ENCODE assay signal across 9 mouse cellular contexts in genomic region chr12:35981732-35982360, GRCm38 (mm10). TPM values are rescaled to one million over a fixed set of nuclear protein-coding genes. Genes with fewer than 3 reads are reported as not detected.
DNase-seq lines count a peak whose midpoint lies in the region; ATAC-seq and TF ChIP-seq lines count a peak whose summit lies in the region.
"Had no signal": no experiment of that assay in that cellular context is flagged by ENCODE, and none has a peak within 500 bp of the region (broad histone marks: within the 10 kb centered on the region; RNA-seq: fewer than 3 reads in every experiment).

No protein-coding gene starts in this region.

- H3K9me3 ChIP-seq in liver, embryonic 12.5 days (replicated peaks) = no peaks in the 10 kb centered on the region
- no peaks in the 10 kb centered on the region for H3K9me3 ChIP-seq in midbrain, postnatal 0 days (ENCODE audit: low read length)

- no peaks in the 10 kb centered on the region for H3K27me3 ChIP-seq in liver, embryonic 12.5 days (replicated peaks)
- no peaks in the 10 kb centered on the region for H3K27me3 ChIP-seq in midbrain, postnatal 0 days (ENCODE audit: insufficient read depth, low read length)

- H3K27ac ChIP-seq in liver, embryonic 12.5 days = no peak overlapping the region
- H3K27ac ChIP-seq in midbrain, postnatal 0 days (ENCODE audit: low read depth, low read length) = no peak overlapping the region
- H3K27ac ChIP-seq: macrophage had no signal

- peaks cover 9% of the 10 kb centered on the region for H3K4me1 ChIP-seq in liver, embryonic 12.5 days
- H3K4me1 ChIP-seq in midbrain, postnatal 0 days (ENCODE audit: insufficient read depth, low read length) = no peaks in the 10 kb centered on the region; the same call in 1 of the 2 replicates

- ATAC-seq in liver, embryonic 12.5 days = peak; percentile 89
- peak; percentile 80 for ATAC-seq in midbrain, postnatal 0 days (ENCODE audit: low FRiP score)

- H3K4me2 ChIP-seq in liver, embryonic 12.5 days = no peak overlapping the region
- H3K4me2 ChIP-seq in midbrain, postnatal 0 days (ENCODE audit: low read depth, low read length, poor library complexity, severe bottlenecking) = no peak overlapping the region

- H3K9ac ChIP-seq in liver, embryonic 12.5 days = no peak overlapping the region
- no peak overlapping the region for H3K9ac ChIP-seq in midbrain, postnatal 0 days (replicated peaks; ENCODE audit: low read length, poor library complexity, severe bottlenecking)

- H3K4me3 ChIP-seq in liver, embryonic 12.5 days = no peak overlapping the region
- no peak overlapping the region for H3K4me3 ChIP-seq in midbrain, postnatal 0 days (ENCODE audit: low read depth, low read length)

- peak; percentile 49 for DNase-seq in CD4-positive, CD25-positive, alpha-beta regulatory T cell, adult 2 months (ENCODE audit: low read depth, low spot score)
- peak; percentile 38 for DNase-seq in embryo, embryonic 11.5 days (ENCODE audit: low read depth, low spot score)
- DNase-seq in heart, postnatal 10 days = peak; percentile 35 to 44
- DNase-seq in midbrain, postnatal 0 days (ENCODE audit: low spot score) = peak; percentile 47
- DNase-seq in adipocyte (ENCODE audit: low spot score) = no peak
- no peak for DNase-seq in left cerebral cortex, postnatal 25 days (ENCODE audit: low spot score in 2 of 2)
- no peak for DNase-seq in frontal cortex, adult 2 months (ENCODE audit: extremely low spot score in 1 of 2, low spot score in 1 of 2)

- no peak for TF ChIP-seq CTCF in midbrain, postnatal 0 days (IDR thresholded peaks at IDR 0.05)

- no peaks in the 10 kb centered on the region for H3K36me3 ChIP-seq in liver, embryonic 12.5 days
- no peaks in the 10 kb centered on the region for H3K36me3 ChIP-seq in midbrain, postnatal 0 days (ENCODE audit: insufficient read depth, low read length)

- intact Hi-C loops in heart, postnatal 10 days (cut with DNase I) = no loop called here
- intact Hi-C loops in left cerebral cortex, postnatal 25 days (cut with DNase I) = no loop called here

- 19% methylated on average over 6 of the region's 6 CpGs for WGBS in liver, embryonic 12.5 days (ENCODE audit: insufficient replicate concordance)
- 31% methylated on average over 6 of the region's 6 CpGs for WGBS in midbrain, postnatal 0 days

RNA-seq across cellular contexts. Expression of gene Agr2, which starts 10.9 kb away (rescaled TPM):
- total RNA-seq in heart, postnatal 10 days (2021) = not detected
- not detected in 2 replicates for polyA plus RNA-seq in liver, embryonic 12.5 days (2016; fragmentation: Nextera tagmentation; extraction: Ambion mirVana)
- total RNA-seq in midbrain, postnatal 0 days (2014; rRNA removed) = not detected in 2 replicates
- polyA plus RNA-seq in midbrain, postnatal 0 days (2015; fragmentation: Nextera tagmentation; extraction: Ambion mirVana) = 0.20 TPM in 1 of 2 replicates, not detected in the other
- not detected for total RNA-seq in left cerebral cortex, postnatal 25 days (2021)
- polyA plus RNA-seq in frontal cortex, adult 2 months (2012; rRNA removed) = 0.18 and 0.82 TPM in 2 replicates
- polyA plus RNA-seq: macrophage had no signal

RNA-seq across cellular contexts. Expression of gene Agr3, which starts 56.4 kb away (rescaled TPM):
- total RNA-seq in heart, postnatal 10 days (2021) = not detected
- not detected in 2 replicates for polyA plus RNA-seq in liver, embryonic 12.5 days (2016; fragmentation: Nextera tagmentation; extraction: Ambion mirVana)
- not detected in 2 replicates for total RNA-seq in midbrain, postnatal 0 days (2014; rRNA removed)
- polyA plus RNA-seq in midbrain, postnatal 0 days (2015; fragmentation: Nextera tagmentation; extraction: Ambion mirVana) = not detected in 2 replicates
- not detected for total RNA-seq in left cerebral cortex, postnatal 25 days (2021)
- 0.48 and 0.56 TPM in 2 replicates for polyA plus RNA-seq in frontal cortex, adult 2 months (2012; rRNA removed)
- polyA plus RNA-seq: macrophage had no signal

Comparison
In these comparisons a context has a peak if more than half of its experiments do, and no peak if none do; other contexts are left out.
1. DNase-seq: peak in CD4-positive, CD25-positive, alpha-beta regulatory T cell, adult 2 months (single experiment), embryo, embryonic 11.5 days (single experiment), heart, postnatal 10 days (2 of 2) and midbrain, postnatal 0 days (single experiment); none in adipocyte (single experiment), left cerebral cortex, postnatal 25 days (0 of 2) and frontal cortex, adult 2 months (0 of 2).